Mouse (Mus musculus) small intestine, adult 2 months (tissue): ENCODE data around the gene Svopl. TPM values are rescaled to one million over a fixed set of nuclear protein-coding genes. Genes with fewer than 3 reads are reported as not detected.

Source experiments
- H3K27ac ChIP-seq: fragments of 200-500 bp; 2 replicates; pipeline ENCODE4 v1.5.1; 2012; ENCODE audit warnings: low read depth, low read length, control low read depth, inconsistent platforms; ENCODE audit not compliant: insufficient read depth
- H3K27me3 ChIP-seq: fragments of 200-500 bp; 2 replicates; pipeline ENCODE4 v1.6.1; 2012; ENCODE audit warnings: mild to moderate bottlenecking, moderate library complexity, low read length, inconsistent platforms; ENCODE audit not compliant: control insufficient read depth, insufficient read depth
- H3K36me3 ChIP-seq: fragments of 200-500 bp; 2 replicates; pipeline ENCODE4 v1.6.1; 2012; ENCODE audit warnings: mild to moderate bottlenecking, low read length, control low read depth, inconsistent platforms; ENCODE audit not compliant: control insufficient read depth, insufficient read depth
- H3K4me1 ChIP-seq: fragments of 200-500 bp; 2 replicates; pipeline ENCODE4 v1.6.1; 2012; ENCODE audit warnings: low read length, inconsistent platforms, mixed read lengths; ENCODE audit not compliant: control insufficient read depth, insufficient read depth, insufficient read length
- H3K4me3 ChIP-seq: fragments of 200-500 bp; 2 replicates; pipeline ENCODE4 v1.5.1; 2012; ENCODE audit warnings: low read depth, mild to moderate bottlenecking, control low read depth, inconsistent platforms, low read length, moderate library complexity
- CTCF ChIP-seq: fragments of 200-500 bp; IDR thresholded peaks from 2 replicates; pipeline ENCODE4 v1.5.1; 2012; ENCODE audit warnings: low read depth, mild to moderate bottlenecking, control low read depth, inconsistent platforms, low read length, moderate library complexity, mixed read lengths; ENCODE audit not compliant: insufficient replicate concordance, insufficient read length; ENCODE audit errors: extremely low read depth
- POLR2A ChIP-seq: fragments of 200-500 bp; IDR thresholded peaks from 2 replicates; pipeline ENCODE4 v1.6.1; 2012; ENCODE audit warnings: low read depth, mild to moderate bottlenecking, control low read depth, inconsistent platforms, low read length, moderate library complexity
- WGBS: fragments of 180-500 bp; shearing (Covaris S2); methylation state at CpG from one replicate; pipeline ENCODE4 v1.1.7; 2018; 5-methylcytosine and 5-hydroxymethylcytosine counted together
- polyA plus RNA-seq: library from polyadenylated mRNA; depleted of rRNA; stranded (reverse); fragments of >200 nt; gene quantifications from 2 replicates; pipeline ENCODE4 v1.2.3, GENCODE M21; 2012

Svopl gene
- polyA plus RNA-seq, 1 experiment, result 0.25 TPM

GRCm38 (mm10) chr6:38073592-38073991 is 26.8 kb upstream of the Svopl start:
- Histone ChIP-seq H3K36me3 (no peaks in the 10 kb centered on the region), H3K27ac (no peak overlapping the region), H3K27me3 (no peaks in the 10 kb centered on the region), H3K4me1 (no peaks in the 10 kb centered on the region), H3K4me3 (no peak overlapping the region)
- TF ChIP-seq CTCF, result no peak
- TF ChIP-seq POLR2A, result no peak
- WGBS, result 94% methylated on average over 3 of the region's 3 CpGs

GRCm38 (mm10) chr6:38072137-38072796 is 25.5 kb upstream of the Svopl start:
- Histone ChIP-seq H3K27me3 (no peaks in the 10 kb centered on the region), H3K4me1 (no peaks in the 10 kb centered on the region), H3K36me3 (no peaks in the 10 kb centered on the region), H3K27ac (no peak overlapping the region), H3K4me3 (no peak overlapping the region)
- TF ChIP-seq CTCF, result no peak
- TF ChIP-seq POLR2A, result no peak
- 74% methylated on average over 5 of the region's 5 CpGs for WGBS

DNA sequence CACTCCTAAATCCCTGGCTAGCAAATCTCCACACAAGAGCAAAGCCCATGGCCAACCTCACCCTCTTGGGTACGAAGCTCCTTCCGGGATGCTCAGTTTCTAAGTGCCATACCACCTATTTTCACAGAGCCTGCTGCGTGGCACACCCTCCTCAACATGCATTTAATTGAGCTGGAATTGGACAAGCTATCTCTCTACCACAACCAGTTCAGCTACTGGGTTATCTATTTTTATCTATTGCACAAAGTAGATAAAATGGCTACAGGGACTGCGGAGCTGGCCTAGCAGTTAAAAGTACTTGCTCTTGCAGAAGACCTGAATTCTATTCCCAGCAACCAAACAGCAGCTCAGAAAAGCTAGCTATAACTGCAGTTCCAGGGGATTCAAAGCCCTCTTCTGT is 24.5 kb upstream of the Svopl start:
- 78% methylated on average over 4 of the region's 4 CpGs for WGBS
- Histone ChIP-seq H3K4me1 (no peaks in the 10 kb centered on the region), H3K27me3 (no peaks in the 10 kb centered on the region), H3K27ac (no peak overlapping the region), H3K36me3 (no peaks in the 10 kb centered on the region), H3K4me3 (no peak overlapping the region)
- TF ChIP-seq CTCF, result no peak
- TF ChIP-seq POLR2A, result no peak

- Histone ChIP-seq H3K36me3 (no peaks in the 10 kb centered on the region), H3K4me1 (no peaks in the 10 kb centered on the region), H3K4me3 (no peak overlapping the region), H3K27me3 (no peaks in the 10 kb centered on the region), H3K27ac (no peak overlapping the region)
- TF ChIP-seq POLR2A (no peak), CTCF (peak; percentile 36; the same call in 1 of the 2 replicates)
- WGBS, result under 1% methylated on average over 5 of the region's 5 CpGs
These were observed 19.4 kb upstream of the Svopl start for GRCm38 (mm10) chr6:38066215-38066614.

DNA sequence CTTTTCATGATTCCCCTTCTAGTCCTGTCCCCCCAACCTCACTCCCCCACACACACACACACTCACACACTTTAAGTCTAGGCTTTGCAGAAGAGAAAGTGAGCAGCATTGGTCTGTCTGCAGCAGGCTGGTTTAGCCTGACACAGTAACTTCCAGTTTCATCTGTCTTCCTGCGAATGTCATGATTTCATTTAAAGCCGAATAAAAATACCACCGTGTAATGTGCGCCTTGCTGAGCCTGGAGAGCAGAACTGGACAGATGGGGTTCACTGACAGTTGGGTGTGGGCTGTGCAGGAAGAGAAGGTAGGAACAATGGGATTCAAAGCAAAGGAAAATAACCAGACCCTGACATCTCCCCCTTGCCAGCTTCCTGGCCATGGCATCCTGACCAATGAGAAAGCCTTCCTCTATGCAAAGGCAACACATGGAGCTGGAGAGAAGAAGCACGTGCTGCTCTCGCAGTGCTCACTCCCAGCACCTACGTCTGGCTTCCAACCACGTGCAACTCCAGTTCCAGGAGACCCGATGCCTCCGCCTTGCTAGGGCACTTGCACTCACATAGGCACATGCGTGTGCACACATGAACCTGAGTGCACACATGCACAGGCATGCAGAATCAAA is 18.8 kb upstream of the Svopl start:
- no peaks in the 10 kb centered on the region for H3K4me1 ChIP-seq
- H3K36me3 ChIP-seq, result no peaks in the 10 kb centered on the region
- no peak overlapping the region for H3K4me3 ChIP-seq
- 84% methylated on average over 11 of the region's 11 CpGs for WGBS
- TF ChIP-seq CTCF (no peak), POLR2A (no peak)
- H3K27ac ChIP-seq, result no peak overlapping the region
- H3K27me3 ChIP-seq, result no peaks in the 10 kb centered on the region

- no peak overlapping the region for H3K4me3 ChIP-seq
- H3K36me3 ChIP-seq, result no peaks in the 10 kb centered on the region
- no peaks in the 10 kb centered on the region for H3K4me1 ChIP-seq
- TF ChIP-seq CTCF (no peak), POLR2A (no peak)
- 83% methylated on average over 3 of the region's 3 CpGs for WGBS
- no peak overlapping the region for H3K27ac ChIP-seq
- H3K27me3 ChIP-seq, result no peaks in the 10 kb centered on the region
These were observed 18.3 kb upstream of the Svopl start for GRCm38 (mm10) chr6:38065122-38065500.

- 67% methylated on average over 2 of the region's 2 CpGs for WGBS
- no peaks in the 10 kb centered on the region for H3K4me1 ChIP-seq
- no peaks in the 10 kb centered on the region for H3K36me3 ChIP-seq
- H3K4me3 ChIP-seq, result no peak overlapping the region
- TF ChIP-seq POLR2A (no peak), CTCF (no peak)
- no peaks in the 10 kb centered on the region for H3K27me3 ChIP-seq
- no peak overlapping the region for H3K27ac ChIP-seq
These were observed 17.8 kb upstream of the Svopl start for GRCm38 (mm10) chr6:38064621-38065020.
